Mouse (Mus musculus): ENCODE results near the gene Gm43302.
"Not testable (repeated sequence)": the region's sequence is repeated elsewhere in the genome, so short reads cannot be mapped to it uniquely, and the experiment has no call there.

Gm43302 gene

DNA sequence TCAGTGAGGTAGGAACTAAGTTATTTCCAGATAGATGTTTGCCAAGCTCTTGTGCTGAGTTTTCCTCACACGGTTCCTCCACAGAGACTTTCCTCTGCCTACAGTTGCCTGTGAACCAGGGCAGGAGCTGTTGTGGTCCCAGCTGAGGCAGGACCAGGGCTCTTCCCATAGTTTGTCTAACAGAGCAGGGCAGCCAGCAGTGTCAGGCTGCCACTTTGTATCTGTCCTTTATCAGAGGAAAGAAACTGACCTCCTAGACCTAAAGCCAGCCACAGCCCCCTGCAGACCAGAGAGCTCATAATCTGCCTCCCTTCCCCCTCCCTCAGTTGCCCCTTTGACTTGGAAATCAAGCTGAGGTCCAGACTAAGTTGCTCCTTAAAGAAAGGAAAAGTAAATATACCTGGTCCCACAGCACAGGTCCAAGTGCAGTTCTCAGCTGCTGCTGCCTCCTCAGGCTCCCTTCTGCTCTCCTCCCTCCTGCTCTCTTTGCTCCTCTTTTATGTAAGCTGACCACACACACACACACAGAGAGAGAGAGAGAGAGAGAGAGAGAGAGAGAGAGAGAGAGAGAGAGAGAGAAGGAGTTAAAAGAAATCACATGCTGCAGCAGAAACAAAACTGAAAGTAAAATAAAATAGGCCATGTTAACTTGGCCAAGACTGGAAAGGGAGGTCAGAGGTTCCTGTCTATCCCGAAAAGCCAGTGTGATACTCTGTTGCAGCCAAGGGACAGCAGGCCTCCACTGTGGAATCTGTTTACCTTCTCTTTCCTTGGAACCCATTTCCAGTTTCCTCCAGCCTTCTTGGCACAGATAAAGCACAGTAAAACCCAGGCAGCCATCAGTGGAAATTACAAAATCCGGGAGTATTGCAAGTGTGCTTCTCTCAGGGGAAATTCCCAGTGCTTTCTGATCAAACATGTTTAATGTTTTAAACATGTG is at the start of gene Gm43302, which contains the start of gene Gbp6:
Gm43302 (minus strand) TSS at position 470 of the 940 bp plus-strand sequence.
Gbp6 (minus strand) TSS at position 473 of the 940 bp plus-strand sequence.
- in situ Hi-C loops (cut with MboI, MseI) = not testable (repeated sequence)

DNA sequence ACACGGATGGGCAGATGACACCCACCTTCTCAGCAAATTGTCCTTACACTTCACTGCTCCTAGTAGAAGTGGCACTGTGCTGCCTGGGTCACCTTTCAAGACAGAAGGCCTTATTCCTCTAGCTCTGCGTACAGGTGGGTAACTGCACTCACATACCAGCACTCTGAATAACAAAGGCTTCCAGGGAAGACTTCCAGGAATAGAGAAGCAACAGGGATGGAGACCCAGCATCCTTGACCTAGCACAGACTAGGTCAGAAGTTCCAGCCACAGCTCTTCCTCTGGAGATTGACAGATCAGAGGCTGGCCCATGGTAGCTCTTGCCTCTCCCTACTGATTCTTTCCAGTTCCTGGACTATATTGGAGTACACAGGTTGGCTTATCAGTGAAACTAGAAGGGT is 47.8 kb upstream of the Gm43302 start:
- in situ Hi-C loops (cut with MboI, MseI) = no loop called here

DNA sequence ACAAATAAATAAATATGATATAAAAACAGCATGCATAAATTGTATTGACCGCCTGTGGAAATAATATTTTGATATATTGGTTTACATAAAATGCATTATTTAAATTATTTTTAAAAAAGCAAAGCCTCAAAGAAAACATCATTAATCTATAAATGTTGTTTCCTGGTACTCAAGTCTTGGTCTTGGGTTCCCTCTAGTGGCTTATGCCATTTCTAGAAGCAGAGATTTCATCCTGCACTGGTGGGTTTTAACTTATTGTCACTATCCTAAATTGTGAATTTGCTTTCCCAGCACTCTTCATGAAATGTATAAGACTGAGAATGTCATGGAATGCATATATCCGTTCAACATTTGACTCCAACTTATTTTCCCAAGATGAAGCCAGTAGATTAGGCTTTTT is 29.0 kb upstream of the Gm43302 start:
- in situ Hi-C loops (cut with MboI, MseI) = loop anchor here (10.0 to 25.0 kb wide), 2 partner anchors 735 to 828 kb away; no protein-coding TSS in a partner anchor

DNA sequence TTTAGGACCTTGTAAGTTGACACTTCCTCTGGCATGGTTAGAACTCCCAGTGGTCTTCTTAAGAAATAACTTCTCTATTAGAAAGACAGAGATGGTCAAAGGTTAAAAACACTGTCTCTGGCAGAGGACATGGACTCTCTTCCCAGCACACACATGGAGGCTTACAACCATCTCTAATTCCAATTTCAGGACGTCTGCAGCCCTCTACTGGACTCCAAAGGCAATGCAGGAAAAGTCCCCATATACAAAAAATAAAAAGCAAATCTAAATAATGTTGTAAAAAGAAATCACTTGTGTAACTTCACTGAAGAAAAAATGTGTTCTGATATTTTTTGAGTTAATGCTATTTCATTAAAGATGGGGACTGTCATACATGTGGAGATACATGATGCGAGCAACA is 17.4 kb upstream of the Gm43302 start:
- in situ Hi-C loops (cut with MboI, MseI) = loop anchor here (5.0 to 25.0 kb wide), 3 partner anchors 169 to 724 kb away; partner anchors contain the start of gene Abcg3

DNA sequence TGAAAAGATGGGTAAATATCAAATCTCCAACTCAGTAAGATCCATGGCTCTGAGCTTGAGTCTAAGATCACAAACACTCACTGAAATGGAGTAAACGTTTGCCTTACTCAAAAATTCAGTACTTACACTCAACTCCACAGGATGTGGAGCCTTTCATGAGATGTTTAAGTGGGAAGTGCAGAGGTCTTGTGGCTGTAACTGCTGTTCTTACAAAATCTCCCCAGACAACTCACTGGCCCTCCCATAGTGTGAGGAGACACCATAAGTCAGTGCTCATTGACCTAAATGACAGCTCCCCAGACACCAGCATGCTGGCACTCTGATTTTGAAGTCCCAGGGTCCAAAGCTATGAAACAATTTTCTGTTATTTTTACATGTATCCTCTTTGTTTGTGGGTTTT is 15.7 kb upstream of the Gm43302 start:
- in situ Hi-C loops (cut with MboI, MseI) = loop anchor here (25.0 kb wide), 1 partner anchor 722 kb away; no protein-coding TSS in a partner anchor

DNA sequence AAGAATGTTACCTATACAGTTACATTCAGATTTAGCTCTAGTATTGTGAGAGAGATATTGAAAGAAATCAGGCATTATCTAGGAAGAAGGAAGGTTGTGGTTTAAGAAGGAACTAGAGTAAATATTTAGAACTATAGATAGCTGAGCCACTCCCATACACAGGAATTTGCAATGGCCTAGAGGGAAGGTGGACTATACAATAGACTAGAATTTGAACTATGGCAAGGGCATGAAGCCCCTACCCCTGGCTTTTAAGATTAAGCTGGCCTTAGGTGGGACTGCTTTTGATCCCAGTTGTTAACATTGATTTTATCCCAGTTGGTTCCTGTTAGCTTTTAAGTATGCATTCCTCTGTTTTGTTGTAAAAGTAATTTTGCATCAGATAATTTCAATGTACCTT is 13.5 kb upstream of the Gm43302 start:
- in situ Hi-C loops (cut with MboI, MseI) = loop anchor here (25.0 kb wide), 1 partner anchor 720 kb away; no protein-coding TSS in a partner anchor

DNA sequence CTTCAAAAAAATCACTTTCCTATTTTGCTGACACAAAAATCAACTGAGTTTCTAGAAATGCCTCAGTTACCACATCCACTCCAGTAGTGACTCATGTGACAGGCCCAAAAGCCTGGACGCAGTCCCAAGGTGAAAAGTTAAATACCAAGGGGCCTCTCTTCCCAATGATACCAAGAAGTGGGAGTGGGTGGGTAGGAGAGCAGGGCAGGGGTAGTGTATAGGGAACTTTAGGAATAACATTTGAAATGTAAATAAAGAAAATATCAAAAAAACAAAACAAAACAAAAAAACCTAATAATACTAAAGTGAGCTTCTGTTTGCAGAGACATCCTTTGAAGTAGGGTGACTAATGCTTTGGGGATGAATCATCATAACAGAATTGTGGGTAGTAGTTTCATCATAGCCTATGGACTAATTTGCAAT is 12.7 kb upstream of the Gm43302 start:
- in situ Hi-C loops (cut with MboI, MseI) = loop anchor here (25.0 kb wide), 1 partner anchor 719 kb away; no protein-coding TSS in a partner anchor

DNA sequence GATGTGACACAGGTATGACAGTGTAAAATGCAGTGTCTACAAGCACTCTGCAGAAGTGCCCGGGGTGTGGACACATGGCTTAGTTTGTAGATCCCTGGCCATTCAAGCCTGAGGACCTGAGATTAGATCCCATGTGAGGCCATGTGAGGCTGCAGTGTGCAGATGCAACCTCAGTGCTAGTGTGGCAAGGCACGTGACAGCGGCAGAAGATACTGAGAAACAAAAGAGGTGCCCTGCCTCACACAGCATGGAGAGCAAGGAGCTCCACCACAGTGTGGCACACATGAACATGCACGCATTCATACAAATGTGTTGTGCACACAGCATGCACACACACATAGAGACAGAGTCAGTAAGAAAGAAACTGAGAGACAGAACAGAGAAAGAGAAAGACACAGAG is 12.2 kb upstream of the Gm43302 start:
- in situ Hi-C loops (cut with MboI, MseI) = loop anchor here (25.0 kb wide), 1 partner anchor 718 kb away; no protein-coding TSS in a partner anchor

DNA sequence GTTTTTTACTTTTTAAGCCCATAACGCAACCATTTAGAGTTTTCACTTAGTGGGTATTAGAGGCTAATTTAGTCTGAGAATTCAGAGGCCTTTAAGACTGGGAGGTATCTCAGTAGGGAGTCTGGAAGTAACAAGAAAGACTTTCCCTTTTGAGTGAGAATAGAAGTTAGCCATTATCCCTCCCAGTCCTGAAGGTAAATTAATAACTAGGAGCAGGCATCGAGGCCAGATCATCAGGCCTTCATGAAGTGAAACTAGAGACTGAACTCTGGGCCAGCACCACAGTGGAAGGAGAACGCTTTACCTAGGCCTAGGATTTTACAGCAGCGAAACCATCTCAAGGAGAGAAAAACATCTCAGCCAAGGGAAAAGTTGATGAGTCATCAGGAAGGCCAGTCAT is 8.5 kb upstream of the Gm43302 start:
- in situ Hi-C loops (cut with MboI, MseI) = loop anchor here (25.0 kb wide), 1 partner anchor 715 kb away; no protein-coding TSS in a partner anchor

DNA sequence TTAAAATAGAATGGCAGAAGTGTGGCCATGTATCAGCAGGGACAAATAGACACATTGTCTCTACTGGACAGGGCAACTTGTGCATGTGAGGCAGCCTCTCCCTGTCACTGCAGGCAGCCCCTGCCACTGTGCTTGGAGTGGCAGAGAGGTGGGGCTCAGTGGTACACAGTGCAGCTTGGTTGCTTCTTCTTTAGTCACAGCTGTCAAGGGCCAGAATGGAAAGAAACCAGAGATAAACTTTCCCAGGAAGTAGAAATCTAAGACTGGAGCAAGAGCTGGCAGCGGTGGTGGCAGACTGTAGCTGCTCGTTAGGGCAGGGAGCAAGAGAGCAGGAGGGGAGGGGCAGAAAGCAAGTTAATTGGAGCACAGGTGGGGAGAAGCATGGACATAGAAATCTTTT is 8.0 kb upstream of the Gm43302 start:
- in situ Hi-C loops (cut with MboI, MseI) = loop anchor here (25.0 kb wide), 1 partner anchor 714 kb away; no protein-coding TSS in a partner anchor

DNA sequence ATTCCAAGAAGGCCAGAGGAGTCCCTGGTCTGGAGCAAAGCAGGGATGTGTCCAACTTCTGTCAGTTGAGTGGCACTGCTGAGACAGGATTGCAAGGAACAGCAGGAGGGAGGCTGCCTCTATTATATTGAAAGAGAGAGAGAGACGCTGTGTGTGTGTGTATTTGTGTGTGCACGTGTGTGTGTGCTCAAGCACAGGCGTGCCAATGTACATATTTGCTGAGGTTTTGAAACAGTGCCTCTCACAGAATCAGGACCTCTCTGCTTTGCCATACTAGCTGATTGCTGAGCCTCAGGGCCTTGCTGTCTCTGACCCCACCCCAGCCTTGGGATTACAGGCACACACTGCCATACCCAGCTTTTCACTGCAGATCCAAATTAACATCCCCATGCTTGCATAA is 2.3 kb upstream of the Gm43302 start:
- in situ Hi-C loops (cut with MboI, MseI) = no loop called here

DNA sequence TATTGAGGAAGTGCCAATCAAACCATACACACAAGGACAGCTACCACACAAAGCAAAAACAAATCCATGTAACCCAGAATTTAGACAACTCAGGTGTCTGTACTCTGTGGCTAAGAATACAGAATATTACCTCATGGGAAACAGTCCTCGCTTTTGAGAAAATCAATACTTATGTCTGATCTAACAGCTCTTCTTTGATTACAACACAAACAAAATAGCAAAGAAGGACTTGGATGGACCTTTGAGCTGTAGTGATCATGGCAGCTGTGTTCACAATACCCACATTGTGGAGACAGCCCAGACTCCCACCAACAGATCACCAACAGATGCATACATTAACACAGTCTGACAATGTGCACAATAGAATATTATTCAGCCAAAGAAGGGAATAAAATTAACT is 1.0 kb downstream of the Gm43302 start:
- in situ Hi-C loops (cut with MboI, MseI) = no loop called here

DNA sequence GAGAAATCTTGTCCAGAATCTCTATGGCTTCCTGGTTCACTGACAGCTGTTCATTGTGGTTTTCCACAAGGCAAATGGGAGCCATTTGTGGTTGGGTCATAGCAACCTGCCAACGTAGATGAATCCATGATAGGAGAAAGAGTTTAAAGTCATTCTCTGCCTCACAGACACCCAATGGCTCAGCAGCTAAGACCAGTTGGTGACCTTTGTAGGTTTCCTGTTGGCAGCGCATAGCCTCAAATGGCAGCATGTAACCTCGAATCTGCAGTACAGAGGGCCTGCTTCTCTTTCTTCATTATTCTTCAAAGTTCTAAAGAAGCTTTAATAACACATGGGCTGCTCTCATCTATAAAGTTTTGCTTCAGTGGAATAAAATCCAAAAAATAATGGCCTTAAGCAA is 2.6 kb downstream of the Gm43302 start:
- in situ Hi-C loops (cut with MboI, MseI) = not testable (repeated sequence)

DNA sequence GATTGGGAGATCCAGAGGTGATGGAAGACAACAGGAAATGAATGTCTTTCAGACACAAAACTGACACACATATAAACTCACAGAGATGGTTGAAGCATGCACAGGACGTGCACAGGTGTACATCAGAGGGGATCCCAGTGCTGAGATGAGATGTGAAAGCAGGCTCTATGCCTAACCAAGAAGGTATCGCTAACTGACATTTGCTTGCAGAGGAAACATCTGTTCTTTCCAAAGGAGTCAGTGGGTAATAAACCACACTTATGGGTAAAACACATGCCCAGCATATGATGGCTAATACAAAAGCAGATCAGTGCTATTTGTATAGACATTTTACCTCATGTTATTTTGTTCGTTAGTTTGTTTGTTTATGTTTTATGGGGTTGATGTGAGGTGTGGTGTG is 32.8 kb downstream of the Gm43302 start:
- in situ Hi-C loops (cut with MboI, MseI) = loop anchor here (5.0 kb wide), 1 partner anchor 53 kb away; no protein-coding TSS in a partner anchor

DNA sequence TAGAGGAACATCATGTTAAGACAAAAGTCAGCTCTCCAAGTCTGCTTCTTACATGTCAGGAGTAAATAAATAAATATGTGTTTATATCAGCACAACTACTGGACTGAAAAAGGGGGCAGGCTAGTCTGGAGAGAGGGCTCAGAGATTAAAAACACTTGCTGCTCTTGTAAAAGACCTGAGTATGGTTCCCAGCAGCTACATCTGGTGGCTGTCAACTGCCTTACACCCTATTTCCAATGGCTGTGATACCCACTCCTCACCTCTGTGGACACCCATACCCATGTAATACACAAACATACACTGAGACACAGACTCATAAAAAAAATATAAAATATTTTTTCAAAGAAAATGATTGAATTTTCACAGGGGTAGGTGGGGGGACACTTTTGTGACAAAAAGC is 41.0 kb downstream of the Gm43302 start:
- in situ Hi-C loops (cut with MboI, MseI) = no loop called here

DNA sequence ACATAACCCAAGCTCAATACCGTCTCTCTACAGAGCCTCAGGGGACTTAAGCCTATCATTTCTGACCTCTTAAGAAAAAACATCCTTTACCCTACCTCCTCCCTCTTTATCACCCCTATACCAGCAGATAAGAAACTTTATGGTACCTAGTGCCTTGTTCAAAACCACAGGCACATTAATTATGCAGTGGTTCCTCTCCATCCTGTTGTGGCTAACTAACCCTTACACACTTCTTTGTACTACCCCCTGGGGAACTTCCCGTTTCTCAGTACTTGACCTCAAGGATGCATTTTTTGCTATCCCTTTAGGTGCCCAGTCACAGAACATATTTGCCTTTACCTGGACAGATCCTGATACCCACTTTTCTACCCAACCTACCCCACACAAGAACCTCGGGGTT is 48.8 kb downstream of the Gm43302 start:
- in situ Hi-C loops (cut with MboI, MseI) = loop anchor here (5.0 kb wide), 1 partner anchor 47 kb away; no protein-coding TSS in a partner anchor

DNA sequence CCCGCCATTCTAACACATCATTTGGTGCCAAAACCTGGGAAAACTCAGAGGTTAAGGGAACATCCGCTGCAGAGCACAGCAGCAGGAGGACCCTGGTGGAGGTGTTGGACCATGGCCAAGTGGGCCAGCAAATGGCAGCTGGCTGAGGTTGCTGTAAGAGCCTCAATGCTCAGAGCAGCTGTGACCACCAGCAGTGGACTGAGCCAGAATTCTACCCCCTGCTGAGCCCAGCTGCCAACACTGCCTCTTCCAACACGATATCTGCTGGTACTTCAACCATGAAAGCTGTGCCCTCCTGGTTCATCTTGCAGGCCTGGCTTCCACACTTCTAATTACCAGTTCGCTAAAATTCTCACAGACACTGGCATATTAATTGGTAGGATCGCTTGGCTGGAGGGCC is 52.5 kb downstream of the Gm43302 start:
- in situ Hi-C loops (cut with MboI, MseI) = loop anchor here (5.0 kb wide), 1 partner anchor 44 kb away; no protein-coding TSS in a partner anchor

DNA sequence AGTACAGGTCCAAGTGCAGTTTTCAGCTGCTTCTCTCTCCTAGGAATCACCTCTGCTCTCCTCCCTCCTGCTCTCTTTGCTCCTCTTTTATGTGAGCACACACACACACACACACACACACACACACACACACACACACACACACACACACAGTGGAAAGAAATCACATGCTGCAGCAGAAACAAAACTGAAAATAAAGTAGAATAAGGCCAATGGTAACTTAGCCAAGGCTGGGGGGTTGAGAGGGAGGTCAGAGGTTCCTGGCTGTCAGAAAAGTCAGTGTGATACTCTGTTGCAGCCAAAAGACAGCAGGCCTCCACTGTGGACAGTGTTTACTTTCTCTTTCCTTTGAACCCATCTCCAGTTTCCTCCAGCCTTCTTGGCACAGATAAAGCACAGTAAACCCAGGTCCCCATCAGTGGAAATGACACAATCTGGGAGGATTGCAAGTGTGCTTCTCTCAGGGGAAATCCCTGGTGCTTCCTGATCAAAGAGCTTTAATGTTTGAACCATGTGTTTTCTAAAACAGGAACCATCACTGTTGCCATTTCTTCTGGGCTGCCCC is 53.9 kb downstream of the Gm43302 start, which contains the start of gene Gbp10:
Gbp10 (minus strand) TSS at position 51 of the 565 bp plus-strand sequence.
- in situ Hi-C loops (cut with MboI, MseI) = loop anchor here (5.0 kb wide), 1 partner anchor 42 kb away; no protein-coding TSS in a partner anchor

DNA sequence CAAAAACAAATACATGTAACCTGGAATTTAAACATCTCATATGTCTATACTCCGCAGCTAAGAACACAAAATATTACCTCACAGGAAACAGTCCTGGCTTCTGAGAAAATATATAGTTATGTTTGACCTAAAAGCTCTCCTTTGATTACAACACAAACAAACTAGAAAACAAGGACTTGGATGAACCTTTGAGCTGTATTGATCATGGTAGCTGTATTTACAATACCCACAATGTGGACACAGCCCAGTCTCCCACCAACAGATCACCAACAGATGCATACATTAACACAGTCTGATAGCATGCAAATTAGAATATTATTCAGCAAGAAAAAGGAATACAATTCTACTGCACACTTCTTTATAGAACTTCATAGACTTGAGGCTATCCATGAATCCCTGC is 55.1 kb downstream of the Gm43302 start:
- in situ Hi-C loops (cut with MboI, MseI) = not testable (repeated sequence)

DNA sequence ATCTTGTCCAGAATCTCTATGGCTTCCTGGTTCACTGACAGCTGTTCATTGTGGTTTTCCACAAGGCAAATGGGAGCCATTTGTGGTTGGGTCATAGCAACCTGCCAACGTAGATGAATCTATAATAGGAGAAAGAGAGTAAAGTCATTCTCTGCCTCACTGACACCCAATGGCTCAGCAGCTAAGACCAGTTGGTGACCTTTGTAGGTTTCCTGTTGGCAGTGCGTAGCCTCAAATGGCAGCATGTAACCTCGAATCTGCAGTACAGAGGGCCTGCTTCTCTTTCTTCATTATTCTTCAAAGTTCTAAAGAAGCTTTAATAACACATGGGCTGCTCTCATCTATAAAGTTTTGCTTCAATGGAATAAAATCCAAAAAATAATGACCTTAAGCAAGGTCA is 57.5 kb downstream of the Gm43302 start:
- in situ Hi-C loops (cut with MboI, MseI) = not testable (repeated sequence)

DNA sequence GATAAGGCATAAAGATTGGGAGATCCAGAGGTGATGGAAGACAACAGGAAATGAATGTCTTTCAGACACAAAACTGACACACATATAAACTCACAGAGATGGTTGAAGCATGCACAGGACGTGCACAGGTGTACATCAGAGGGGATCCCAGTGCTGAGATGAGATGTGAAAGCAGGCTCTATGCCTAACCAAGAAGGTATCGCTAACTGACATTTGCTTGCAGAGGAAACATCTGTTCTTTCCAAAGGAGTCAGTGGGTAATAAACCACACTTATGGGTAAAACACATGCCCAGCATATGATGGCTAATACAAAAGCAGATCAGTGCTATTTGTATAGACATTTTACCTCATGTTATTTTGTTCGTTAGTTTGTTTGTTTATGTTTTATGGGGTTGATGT is 84.5 kb downstream of the Gm43302 start:
- in situ Hi-C loops (cut with MboI, MseI) = loop anchor here (5.0 kb wide), 1 partner anchor 53 kb away; no protein-coding TSS in a partner anchor
